Mouse (Mus musculus) ES-E14 (cell line): ENCODE results near the gene Abca4. TPM values are rescaled to one million over a fixed set of nuclear protein-coding genes. Genes with fewer than 3 reads are reported as not detected.
A peak's percentile ranks its signal among the peaks of the same experiment; 100 is the strongest.

Experiments used
- DNase-seq: peaks from one replicate; pipeline ENCODE4 v3.0.0-alpha.2; 2013; ENCODE audit warnings: low read depth, low spot score
- H3K27ac ChIP-seq: 2 replicates; pipeline ENCODE4 v1.5.1; 2012; ENCODE audit warnings: low read depth, mild to moderate bottlenecking, low read length, moderate library complexity, mixed read lengths; ENCODE audit not compliant: poor library complexity, insufficient read depth, severe bottlenecking
- H3K36me3 ChIP-seq: 2 replicates; pipeline ENCODE4 v1.6.1; 2012; ENCODE audit warnings: mild to moderate bottlenecking, low read length, moderate library complexity, mixed read lengths; ENCODE audit not compliant: control insufficient read depth, poor library complexity, insufficient read depth, severe bottlenecking
- H3K4me1 ChIP-seq, 2 experiments: fragments of 150-350 bp in 1 of 2; sonication (generic) in 1 of 2; 2 replicates each; pipeline ENCODE4 v1.6.1; 2012; ENCODE audit warnings: low read length in 2 of 2, mild to moderate bottlenecking in 1 of 2, mixed read lengths in 1 of 2; ENCODE audit not compliant: control insufficient read depth in 2 of 2, insufficient read depth in 2 of 2, poor library complexity in 1 of 2
- H3K4me3 ChIP-seq, 2 experiments: fragments of 150-350 bp in 1 of 2; sonication (generic) in 1 of 2; 2 replicates each; pipeline ENCODE4 v1.5.1; 2012; ENCODE audit warnings: low read length in 2 of 2, low read depth in 1 of 2, mild to moderate bottlenecking in 1 of 2, mixed read lengths in 1 of 2; ENCODE audit not compliant: insufficient read depth in 1 of 2, poor library complexity in 1 of 2, severe bottlenecking in 1 of 2
- H3K9ac ChIP-seq: 2 replicates; pipeline ENCODE4 v1.6.1; 2012; ENCODE audit warnings: low read depth, mild to moderate bottlenecking, low read length, mixed read lengths; ENCODE audit not compliant: poor library complexity, insufficient read depth, severe bottlenecking
- H3K9me3 ChIP-seq: fragments of 150-350 bp; sonication (generic); 2 replicates; pipeline ENCODE4 v1.6.1; 2012; ENCODE audit warnings: low read depth, mild to moderate bottlenecking, low read length; ENCODE audit not compliant: control insufficient read depth, insufficient read depth
- CHD2 ChIP-seq: IDR thresholded peaks from 2 replicates; pipeline ENCODE4 v1.6.1; 2014; ENCODE audit warnings: mild to moderate bottlenecking, low read depth, low read length, inconsistent platforms
- HCFC1 ChIP-seq: IDR thresholded peaks from 2 replicates; pipeline ENCODE4 v1.6.1; 2012; ENCODE audit warnings: low read length, inconsistent platforms, borderline replicate concordance; ENCODE audit not compliant: insufficient read depth
- MAFK ChIP-seq: IDR thresholded peaks from 2 replicates; pipeline ENCODE4 v1.6.1; 2014; ENCODE audit warnings: mild to moderate bottlenecking, low read depth, low read length, inconsistent platforms; ENCODE audit not compliant: insufficient read depth
- ZC3H11A ChIP-seq: IDR thresholded peaks from 2 replicates; pipeline ENCODE4 v1.6.1; 2012; ENCODE audit warnings: low read depth, mild to moderate bottlenecking, inconsistent platforms, low read length, borderline replicate concordance
- ZNF384 ChIP-seq: IDR thresholded peaks from 2 replicates; pipeline ENCODE4 v1.6.1; 2012; ENCODE audit warnings: low read depth, low read length, inconsistent platforms
- in situ Hi-C, 2 experiments: fragments of 600-800 bp; cut with MboI; formaldehyde crosslinking; loops; one replicate each; pipeline ENCODE4 v1.15.1; 2025; ENCODE audit warnings: low sequenced_read_pairs in 2 of 2, inconsistent platforms in 1 of 2; ENCODE audit not compliant: unreplicated experiment in 2 of 2
- total RNA-seq: library from RNA; depleted of rRNA; stranded (reverse); fragments of 300-350 nt; gene quantifications from 2 replicates; pipeline ENCODE4 v1.2.3, GENCODE M21; 2012

Abca4 gene
- total RNA-seq, 1 experiment, result 2.3 TPM

DNA sequence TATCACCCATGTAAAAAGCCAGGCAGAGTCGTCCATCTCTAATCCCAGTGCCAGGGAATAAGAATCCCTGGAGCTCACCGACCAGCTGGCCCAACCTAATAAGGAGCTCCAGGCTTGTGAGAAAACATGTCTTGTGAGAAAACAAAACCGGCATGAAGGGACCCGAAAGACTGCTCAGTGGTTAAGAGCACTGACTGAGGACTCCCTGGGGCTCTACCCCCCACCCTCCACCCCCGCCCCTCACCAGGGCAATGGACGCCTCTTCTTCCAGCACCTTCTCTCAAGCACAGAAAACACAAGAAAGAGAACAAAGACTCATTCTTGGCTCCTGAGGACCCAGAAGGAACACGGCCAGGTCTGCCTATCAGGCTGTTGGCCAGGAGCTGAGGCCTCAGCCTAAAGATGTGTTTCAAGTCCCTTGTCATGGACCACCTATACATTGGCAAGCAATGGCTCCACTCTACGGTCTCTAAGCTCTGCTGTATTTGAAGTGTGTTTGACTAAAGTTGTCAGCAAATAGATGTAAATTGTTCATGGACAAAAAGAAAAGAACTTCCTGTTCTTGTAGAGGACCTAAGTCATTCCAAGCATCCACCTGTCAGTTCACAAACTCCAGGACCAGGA lies 23.1 kb upstream of the Abca4 start:
- Histone ChIP-seq H3K36me3 (no peaks in the 10 kb centered on the region), H3K27ac (no peak overlapping the region), H3K9ac (no peak overlapping the region), H3K9me3 (no peaks in the 10 kb centered on the region), H3K4me3 (no peak overlapping the region), H3K4me1 (peaks cover 4% of the 10 kb centered on the region in 2 experiments; a peak in 3 of 4 replicates)
- in situ Hi-C loops, result no loop called here
- DNase-seq, result no peak
- TF ChIP-seq ZC3H11A (no peak), ZNF384 (no peak), HCFC1 (no peak), CHD2 (no peak), MAFK (no peak)

DNA sequence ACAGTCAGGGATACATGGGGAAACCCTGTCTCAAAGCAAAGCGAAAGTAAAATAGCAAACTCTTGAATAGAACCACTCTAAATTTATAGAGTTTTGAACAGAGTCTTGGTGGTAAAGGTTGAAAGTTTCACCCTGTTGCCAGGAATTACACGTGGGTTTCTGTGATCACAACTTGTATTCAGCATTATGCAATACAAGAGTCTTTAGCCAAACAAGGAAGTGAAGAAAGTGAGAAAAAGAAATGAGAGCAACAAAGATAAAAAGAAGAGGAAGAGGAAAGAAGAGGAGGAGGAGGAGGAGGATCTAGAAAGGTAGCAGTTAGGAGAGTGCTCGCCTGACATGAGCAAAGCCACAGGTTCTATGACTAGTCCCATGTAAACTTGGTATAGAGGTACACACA lies 21.9 kb upstream of the Abca4 start:
- TF ChIP-seq ZNF384, result no peak
- peaks cover 4% of the 10 kb centered on the region in 2 experiments; a peak in 3 of 4 replicates for H3K4me1 ChIP-seq
- no peak overlapping the region for H3K9ac ChIP-seq
- H3K27ac ChIP-seq, result no peak overlapping the region
- H3K36me3 ChIP-seq, result no peaks in the 10 kb centered on the region
- H3K4me3 ChIP-seq, result no peak overlapping the region
- in situ Hi-C loops, result no loop called here
- no peaks in the 10 kb centered on the region for H3K9me3 ChIP-seq
- no peak for DNase-seq

DNA sequence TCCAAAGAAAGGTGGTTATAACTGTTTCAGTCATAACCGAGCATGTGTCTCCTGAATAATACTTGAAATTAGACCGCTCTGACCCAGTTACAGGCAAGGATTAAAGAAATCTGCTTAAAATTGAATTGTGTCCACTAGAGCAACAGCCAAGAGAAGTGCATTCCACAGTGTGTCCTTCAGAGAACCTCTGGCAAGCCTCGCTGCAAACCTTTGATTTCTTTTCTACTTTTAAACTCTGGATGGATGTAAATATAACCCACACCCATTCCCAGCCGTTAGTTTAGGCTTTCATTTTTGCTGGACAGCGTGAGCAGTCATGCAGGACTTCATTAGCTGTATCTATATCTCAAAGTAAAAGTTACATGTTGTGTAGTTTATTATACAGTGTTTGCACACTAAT lies 17.6 kb upstream of the Abca4 start:
- no peak for DNase-seq
- in situ Hi-C loops, result no loop called here
- no peak overlapping the region for H3K27ac ChIP-seq

GRCm38 (mm10) chr3:122027776-122028175 lies 16.5 kb upstream of the Abca4 start:
- Histone ChIP-seq H3K4me3 (no peak overlapping the region), H3K9ac (no peak overlapping the region), H3K36me3 (no peaks in the 10 kb centered on the region), H3K9me3 (no peaks in the 10 kb centered on the region), H3K4me1 (no peaks in the 10 kb centered on the region), H3K27ac (no peak overlapping the region)
- TF ChIP-seq HCFC1, result no peak
- TF ChIP-seq ZC3H11A, result no peak
- no peak for TF ChIP-seq ZNF384
- TF ChIP-seq MAFK, result no peak
- no peak for TF ChIP-seq CHD2
- no peak for DNase-seq
- in situ Hi-C loops, result no loop called here

More for the DNA sequence above, 17.6 kb upstream of the Abca4 start:
- TF ChIP-seq HCFC1, result no peak
- no peak for TF ChIP-seq MAFK
- no peak for TF ChIP-seq ZC3H11A
- TF ChIP-seq ZNF384, result no peak
- no peak for TF ChIP-seq CHD2
- Histone ChIP-seq H3K9ac (no peak overlapping the region), H3K36me3 (no peaks in the 10 kb centered on the region), H3K4me3 (no peak overlapping the region), H3K9me3 (no peaks in the 10 kb centered on the region), H3K4me1 (no peaks in the 10 kb centered on the region)

DNA sequence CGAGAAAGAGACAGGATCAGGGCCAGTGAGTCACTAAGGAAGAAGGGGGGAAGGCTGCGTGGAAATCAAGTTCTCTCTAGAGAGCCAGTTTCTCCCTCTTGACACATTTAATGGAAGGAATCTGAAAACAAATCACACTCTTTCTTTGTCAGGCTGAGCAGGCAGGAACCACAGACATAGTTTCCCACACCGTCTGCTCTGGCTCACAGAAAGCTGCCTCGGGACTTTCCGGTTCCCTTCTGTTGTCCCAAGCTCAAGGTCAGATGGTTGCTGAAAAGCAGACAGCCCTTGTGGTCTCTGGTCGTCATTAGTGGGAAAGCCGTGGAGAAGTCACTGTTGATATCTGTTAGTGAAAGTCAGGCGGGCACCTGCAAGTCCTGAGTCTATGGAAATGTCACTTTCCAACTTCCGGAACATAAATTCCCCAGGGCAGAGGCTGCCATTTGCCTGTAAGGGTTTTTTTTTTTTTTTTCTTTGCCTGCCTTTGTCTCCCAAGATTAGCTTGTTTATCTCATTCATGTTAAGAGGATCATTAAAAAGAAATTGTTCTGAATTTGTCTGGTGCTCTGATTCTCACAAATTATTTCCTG lies 10.9 kb upstream of the Abca4 start:
- TF ChIP-seq CHD2 (no peak), ZNF384 (0 out of 2 replicates have a peak, but pooled peaks have one; percentile 50), HCFC1 (no peak), ZC3H11A (no peak), MAFK (no peak)
- Histone ChIP-seq H3K9ac (no peak overlapping the region), H3K4me1 (peaks cover 0 to 4% of the 10 kb centered on the region in 2 experiments; a peak in 1 of 4 replicates), H3K27ac (no peak overlapping the region), H3K4me3 (no peak overlapping the region), H3K36me3 (no peaks in the 10 kb centered on the region), H3K9me3 (no peaks in the 10 kb centered on the region)
- no peak for DNase-seq
- in situ Hi-C loops, result no loop called here
